Mouse (Mus musculus) embryo, embryonic 10.5 days (tissue): ENCODE measurements around the gene Man1a.

Experiments
- DNase-seq: peaks from one replicate; pipeline ENCODE4 v3.0.0-alpha.2; 2015; ENCODE audit warnings: low spot score

Man1a gene

DNA sequence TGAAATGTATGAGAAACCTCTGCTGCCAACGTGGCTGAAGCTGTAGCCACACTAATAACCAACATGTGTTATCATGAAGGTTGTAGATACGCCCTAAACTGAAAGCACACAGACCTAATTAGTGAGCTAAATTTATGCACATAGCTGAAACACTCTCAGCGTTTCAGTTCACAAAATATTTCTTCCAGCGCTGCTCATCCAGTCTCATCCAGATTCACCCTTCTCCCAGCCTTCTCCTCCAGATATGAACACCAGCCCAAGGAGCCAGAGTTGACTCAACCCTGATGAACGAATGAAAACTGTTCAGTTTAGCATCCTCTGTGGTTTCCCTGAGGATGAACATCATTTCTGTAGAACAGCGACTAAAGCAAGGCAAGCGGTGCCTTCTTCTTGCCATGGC lies 15.8 kb downstream of the Man1a start:
- DNase-seq: no peak

GRCm38 (mm10) chr10:54059679-54060249 lies 16.6 kb downstream of the Man1a start:
- DNase-seq: peak; percentile 36

DNA sequence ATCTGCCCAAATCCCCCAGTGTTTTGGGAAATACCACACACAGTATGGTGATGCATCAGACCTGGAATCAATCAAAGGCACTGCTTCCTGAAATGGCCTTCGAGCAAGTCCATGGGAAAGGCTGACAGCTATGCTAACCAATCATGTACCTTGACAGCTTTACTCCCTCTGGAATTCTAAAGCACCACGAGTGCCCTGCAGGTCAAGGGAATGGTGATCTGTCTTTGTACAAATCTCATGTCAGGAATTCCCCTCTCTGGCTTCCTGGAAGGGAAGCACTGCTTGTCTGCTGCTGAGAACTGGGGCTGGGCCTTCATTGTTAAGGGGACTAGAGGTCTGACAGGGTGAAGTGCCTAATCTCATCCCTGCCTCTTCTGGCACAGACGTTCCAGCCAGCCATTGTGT lies 17.3 kb downstream of the Man1a start:
- DNase-seq: peak; percentile 77

- no peak for DNase-seq
Observed at GRCm38 (mm10) chr10:54058657-54059056, 17.8 kb downstream of the Man1a start.

DNA sequence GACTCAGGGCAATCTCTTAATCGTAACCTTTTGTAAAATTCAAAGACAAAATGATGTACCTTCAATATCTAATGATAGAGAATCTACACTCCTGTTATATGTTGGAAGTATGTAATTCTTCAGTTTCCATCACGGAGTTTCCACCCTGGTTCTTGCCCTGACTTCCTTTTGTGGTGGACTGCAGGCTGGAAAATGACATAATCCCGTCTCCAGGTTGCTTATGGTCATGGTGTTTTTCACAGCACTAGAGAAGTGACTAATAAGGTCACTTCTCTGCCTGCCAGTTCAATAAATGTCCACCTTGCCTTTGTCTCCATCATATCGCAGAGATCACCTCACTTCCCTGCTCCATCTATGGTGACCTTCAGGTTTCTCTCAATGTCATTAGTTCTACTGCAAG lies 22.2 kb downstream of the Man1a start:
- DNase-seq: no peak

- no peak for DNase-seq
Observed at GRCm38 (mm10) chr10:54047885-54048284, 28.5 kb downstream of the Man1a start.

DNA sequence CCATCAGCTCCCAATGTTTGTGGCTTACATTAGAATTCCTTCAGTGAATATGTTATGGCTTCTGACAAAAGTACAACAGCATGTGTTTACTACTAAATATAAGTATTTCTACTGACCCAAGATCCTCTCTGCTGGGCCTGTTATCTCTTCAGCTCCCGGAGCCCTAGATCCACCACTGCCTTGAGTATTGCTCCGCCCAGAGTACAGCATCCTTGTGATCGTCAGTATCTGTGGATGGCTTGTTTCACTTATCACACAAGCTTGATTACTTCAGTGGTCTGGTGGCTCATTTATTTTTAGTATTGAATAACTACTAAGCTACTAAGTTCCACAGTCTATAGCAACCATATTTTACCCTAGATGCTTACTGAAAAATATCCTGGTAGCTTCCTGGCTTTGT lies 33.1 kb downstream of the Man1a start:
- no peak for DNase-seq

- DNase-seq: no peak
Observed at GRCm38 (mm10) chr10:54042212-54042840, 34.1 kb downstream of the Man1a start.

- no peak for DNase-seq
Observed at GRCm38 (mm10) chr10:54040261-54041165, 35.9 kb downstream of the Man1a start.

GRCm38 (mm10) chr10:54039754-54040153 lies 36.7 kb downstream of the Man1a start:
- DNase-seq: no peak

GRCm38 (mm10) chr10:54038734-54039133 lies 37.7 kb downstream of the Man1a start:
- DNase-seq: no peak

GRCm38 (mm10) chr10:54038180-54038579 lies 38.2 kb downstream of the Man1a start:
- no peak for DNase-seq

GRCm38 (mm10) chr10:54037348-54038010 lies 38.9 kb downstream of the Man1a start:
- no peak for DNase-seq

- no peak for DNase-seq
Observed at GRCm38 (mm10) chr10:54035586-54035985, 40.8 kb downstream of the Man1a start.

GRCm38 (mm10) chr10:54034779-54035178 lies 41.6 kb downstream of the Man1a start:
- DNase-seq: no peak

DNA sequence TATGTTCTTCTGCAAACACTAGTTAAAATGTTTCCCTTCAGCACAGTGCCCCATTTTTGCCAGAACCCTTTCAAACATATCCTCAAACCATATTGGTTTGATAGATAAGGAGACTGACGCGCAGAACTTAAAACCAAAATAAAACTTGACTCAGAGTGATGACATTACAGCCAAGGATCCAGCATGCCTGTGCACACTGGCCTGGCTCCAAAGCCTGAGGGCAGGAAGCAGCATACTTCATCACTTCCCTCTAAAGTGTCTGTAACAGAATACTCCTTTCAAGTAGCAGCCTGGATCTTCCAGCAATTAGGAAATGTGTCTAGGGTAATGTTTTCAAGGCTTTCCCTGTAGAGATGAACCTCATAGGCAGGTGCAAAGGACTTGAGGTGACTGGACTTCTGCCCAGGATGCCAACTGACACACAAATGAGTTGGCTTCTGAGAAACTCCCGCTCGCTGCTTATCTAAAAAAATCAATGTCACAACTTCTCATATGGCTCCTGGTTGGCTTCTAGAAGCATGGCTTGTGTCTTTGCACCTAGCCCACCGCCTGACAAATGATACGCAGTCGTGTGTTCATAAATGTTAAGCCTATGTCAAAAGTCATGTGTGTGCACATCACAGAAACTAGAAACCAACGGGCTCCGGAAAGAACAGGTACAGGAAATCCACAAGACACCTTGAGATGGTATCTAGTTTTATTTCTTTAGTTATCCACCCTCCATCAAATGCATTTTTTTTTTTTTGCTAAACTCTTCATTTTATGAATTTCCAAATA lies 43.9 kb downstream of the Man1a start:
- DNase-seq: no peak

GRCm38 (mm10) chr10:54028866-54029265 lies 47.5 kb downstream of the Man1a start:
- DNase-seq: no peak

GRCm38 (mm10) chr10:54026738-54027427 lies 49.5 kb downstream of the Man1a start:
- DNase-seq: no peak

DNA sequence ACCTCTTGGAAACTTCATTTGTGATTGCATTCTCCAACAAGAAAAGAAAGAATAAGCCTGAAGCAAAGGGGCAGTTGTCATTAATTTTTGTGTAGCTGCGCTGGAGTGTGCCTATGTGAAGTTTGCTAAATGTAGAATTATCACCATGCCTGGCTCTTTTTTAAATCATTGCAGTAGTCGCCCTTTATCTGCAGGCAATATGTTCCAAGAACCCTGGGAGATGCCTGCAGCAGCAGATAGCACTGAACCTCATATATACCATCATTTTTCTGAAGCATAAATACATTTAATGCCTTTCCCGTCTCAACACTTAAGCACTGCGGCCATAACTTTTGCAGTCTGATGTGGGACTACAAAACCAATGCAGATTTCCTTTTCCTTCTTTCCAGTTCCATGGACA lies 50.3 kb downstream of the Man1a start:
- DNase-seq: no peak

- peak; percentile 8 for DNase-seq
Observed at GRCm38 (mm10) chr10:54017904-54018454, 58.4 kb downstream of the Man1a start.
